Mouse (Mus musculus): ENCODE data around the gene Galnt2. TPM values are rescaled to one million over a fixed set of nuclear protein-coding genes. Genes with fewer than 3 reads are reported as not detected.

The Galnt2 gene
- polyA plus RNA-seq, 1 experiment from 2014 or later: 42.8 TPM

GRCm38 (mm10) chr8:124282878-124283630 is 51.9 kb downstream of the Galnt2 start:
- Histone ChIP-seq H3K27me3 (replicated peaks) (no peaks in the 10 kb centered on the region), H3K4me2 (no peak overlapping the region), H3K36me3 (no peaks in the 10 kb centered on the region), H3K9ac (peak overlapping the region; percentile 61), H3K4me3 (no peak overlapping the region), H3K4me1 (peaks cover 88% of the 10 kb centered on the region), H3K27ac (replicated peaks) (peak overlapping the region; percentile 81), H3K9me3 (no peaks in the 10 kb centered on the region)
- no peak for ATAC-seq (ENCODE audit: extremely low read depth, insufficient number of reproducible peaks, low FRiP score, low TSS enrichment)
- WGBS: 67% methylated on average over 12 of the region's 12 CpGs

- no peak overlapping the region for H3K4me2 ChIP-seq
- H3K36me3 ChIP-seq: no peaks in the 10 kb centered on the region
- 64% methylated on average over 11 of the region's 11 CpGs for whole genome bisulfite sequencing
- no peak for ATAC-seq (ENCODE audit: extremely low read depth, insufficient number of reproducible peaks, low FRiP score, low TSS enrichment)
- H3K27ac ChIP-seq (replicated peaks): peak overlapping the region; percentile 81
- H3K4me3 ChIP-seq: no peak overlapping the region
- H3K27me3 ChIP-seq (replicated peaks): no peaks in the 10 kb centered on the region
- H3K4me1 ChIP-seq: peaks cover 91% of the 10 kb centered on the region
- H3K9me3 ChIP-seq: no peaks in the 10 kb centered on the region
- H3K9ac ChIP-seq: peak overlapping the region; percentile 61
These were observed 52.6 kb downstream of the Galnt2 start for GRCm38 (mm10) chr8:124283644-124284332.

- Histone ChIP-seq H3K4me1 (peaks cover 90% of the 10 kb centered on the region), H3K27me3 (replicated peaks) (no peaks in the 10 kb centered on the region), H3K36me3 (no peaks in the 10 kb centered on the region), H3K9me3 (no peaks in the 10 kb centered on the region), H3K4me2 (no peak overlapping the region), H3K4me3 (no peak overlapping the region), H3K27ac (replicated peaks) (peak overlapping the region; percentile 81), H3K9ac (peak overlapping the region; percentile 61)
- 45% methylated on average over 6 of the region's 6 CpGs for WGBS
- no peak for ATAC-seq (ENCODE audit: extremely low read depth, insufficient number of reproducible peaks, low FRiP score, low TSS enrichment)
These were observed 53.1 kb downstream of the Galnt2 start for GRCm38 (mm10) chr8:124284333-124284711.

GRCm38 (mm10) chr8:124284984-124285576 is 53.9 kb downstream of the Galnt2 start:
- no peaks in the 10 kb centered on the region for H3K27me3 ChIP-seq (replicated peaks)
- peak overlapping the region; percentile 9; the same call in 1 of the 2 replicates for H3K4me2 ChIP-seq
- peak overlapping the region; percentile 61 for H3K9ac ChIP-seq
- H3K27ac ChIP-seq (replicated peaks): peak overlapping the region; percentile 81
- ATAC-seq (ENCODE audit: extremely low read depth, insufficient number of reproducible peaks, low FRiP score, low TSS enrichment): no peak
- H3K4me3 ChIP-seq: no peak overlapping the region
- WGBS: 40% methylated on average over 9 of the region's 9 CpGs
- H3K9me3 ChIP-seq: no peaks in the 10 kb centered on the region
- H3K36me3 ChIP-seq: no peaks in the 10 kb centered on the region
- H3K4me1 ChIP-seq: peaks cover 82% of the 10 kb centered on the region

GRCm38 (mm10) chr8:124286461-124287124 is 55.4 kb downstream of the Galnt2 start:
- no peak overlapping the region for H3K4me2 ChIP-seq
- H3K36me3 ChIP-seq: no peaks in the 10 kb centered on the region
- H3K9me3 ChIP-seq: no peaks in the 10 kb centered on the region
- no peak for ATAC-seq (ENCODE audit: extremely low read depth, insufficient number of reproducible peaks, low FRiP score, low TSS enrichment)
- H3K27ac ChIP-seq (replicated peaks): no peak overlapping the region
- H3K27me3 ChIP-seq (replicated peaks): no peaks in the 10 kb centered on the region
- WGBS: 57% methylated on average over 4 of the region's 4 CpGs
- H3K4me3 ChIP-seq: no peak overlapping the region
- peaks cover 72% of the 10 kb centered on the region for H3K4me1 ChIP-seq
- 0 out of 2 replicates have a peak overlapping the region, but pooled peaks have one; percentile 37 for H3K9ac ChIP-seq

GRCm38 (mm10) chr8:124288215-124288864 is 57.1 kb downstream of the Galnt2 start:
- Histone ChIP-seq H3K4me1 (peaks cover 65% of the 10 kb centered on the region), H3K4me2 (no peak overlapping the region), H3K27ac (replicated peaks) (no peak overlapping the region), H3K4me3 (no peak overlapping the region), H3K9me3 (no peaks in the 10 kb centered on the region), H3K27me3 (replicated peaks) (no peaks in the 10 kb centered on the region), H3K9ac (no peak overlapping the region), H3K36me3 (no peaks in the 10 kb centered on the region)
- ATAC-seq (ENCODE audit: extremely low read depth, insufficient number of reproducible peaks, low FRiP score, low TSS enrichment): no peak
- 67% methylated on average over 4 of the region's 4 CpGs for WGBS

- H3K4me2 ChIP-seq: no peak overlapping the region
- H3K27ac ChIP-seq (replicated peaks): no peak overlapping the region
- H3K4me3 ChIP-seq: no peak overlapping the region
- H3K36me3 ChIP-seq: no peaks in the 10 kb centered on the region
- ATAC-seq (ENCODE audit: extremely low read depth, insufficient number of reproducible peaks, low FRiP score, low TSS enrichment): no peak
- H3K4me1 ChIP-seq: peaks cover 65% of the 10 kb centered on the region
- H3K9ac ChIP-seq: no peak overlapping the region
- no peaks in the 10 kb centered on the region for H3K9me3 ChIP-seq
- H3K27me3 ChIP-seq (replicated peaks): no peaks in the 10 kb centered on the region
- 87% methylated on average over 5 of the region's 5 CpGs for WGBS
These were observed 58.4 kb downstream of the Galnt2 start for GRCm38 (mm10) chr8:124289481-124290050.

GRCm38 (mm10) chr8:124290911-124291691 is 59.9 kb downstream of the Galnt2 start:
- no peaks in the 10 kb centered on the region for H3K9me3 ChIP-seq
- no peaks in the 10 kb centered on the region for H3K27me3 ChIP-seq (replicated peaks)
- H3K9ac ChIP-seq: no peak overlapping the region
- H3K27ac ChIP-seq (replicated peaks): no peak overlapping the region
- ATAC-seq (ENCODE audit: extremely low read depth, insufficient number of reproducible peaks, low FRiP score, low TSS enrichment): no peak
- H3K36me3 ChIP-seq: peaks cover 5% of the 10 kb centered on the region
- WGBS: 83% methylated on average over 9 of the region's 9 CpGs
- H3K4me2 ChIP-seq: no peak overlapping the region
- H3K4me1 ChIP-seq: peaks cover 61% of the 10 kb centered on the region
- H3K4me3 ChIP-seq: no peak overlapping the region

- ATAC-seq (ENCODE audit: extremely low read depth, insufficient number of reproducible peaks, low FRiP score, low TSS enrichment): no peak
- Histone ChIP-seq H3K9ac (no peak overlapping the region), H3K4me1 (peaks cover 55% of the 10 kb centered on the region), H3K4me2 (no peak overlapping the region), H3K36me3 (peaks cover 7% of the 10 kb centered on the region), H3K27me3 (replicated peaks) (no peaks in the 10 kb centered on the region), H3K9me3 (no peaks in the 10 kb centered on the region), H3K27ac (replicated peaks) (no peak overlapping the region), H3K4me3 (no peak overlapping the region)
- WGBS: 87% methylated on average over 5 of the region's 5 CpGs
These were observed 60.5 kb downstream of the Galnt2 start for GRCm38 (mm10) chr8:124291693-124292092.

GRCm38 (mm10) chr8:124292965-124293364 is 61.8 kb downstream of the Galnt2 start:
- H3K4me3 ChIP-seq: no peak overlapping the region
- no peak overlapping the region for H3K4me2 ChIP-seq
- H3K9me3 ChIP-seq: no peaks in the 10 kb centered on the region
- H3K27me3 ChIP-seq (replicated peaks): no peaks in the 10 kb centered on the region
- H3K36me3 ChIP-seq: peaks cover 16% of the 10 kb centered on the region
- H3K9ac ChIP-seq: no peak overlapping the region
- WGBS: 73% methylated on average over 9 of the region's 9 CpGs
- H3K27ac ChIP-seq (replicated peaks): 0 out of 2 replicates have a peak overlapping the region, but pooled peaks have one; percentile 75
- H3K4me1 ChIP-seq: peaks cover 42% of the 10 kb centered on the region
- ATAC-seq (ENCODE audit: extremely low read depth, insufficient number of reproducible peaks, low FRiP score, low TSS enrichment): no peak
